Mouse (Mus musculus): ENCODE measurements around the gene Vmn1r23.
"Not testable (repeated sequence)": the region's sequence is repeated elsewhere in the genome, so short reads cannot be mapped to it uniquely, and the experiment has no call there.

Vmn1r23 gene

DNA sequence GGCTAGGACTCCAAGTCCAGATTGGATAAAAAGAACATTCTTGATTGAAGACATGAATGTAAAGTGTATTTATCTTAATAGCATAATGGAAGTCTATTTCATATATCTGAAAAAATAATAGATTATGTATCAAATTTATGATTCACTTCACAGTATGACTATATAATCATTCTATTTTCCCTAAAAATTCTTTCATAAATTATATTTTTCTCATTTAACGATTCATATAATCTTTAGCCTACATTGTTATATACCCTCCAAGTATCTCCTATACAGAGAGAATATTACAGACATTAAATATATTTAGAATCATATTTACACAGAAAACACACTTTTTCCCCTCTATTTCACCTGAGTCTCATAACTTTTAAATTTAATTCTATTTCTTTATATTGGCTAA is at the start of gene Vmn1r23:
Gene Vmn1r23 (minus strand): TSS at position 101 of the 400 bp plus-strand sequence.
- no peak for DNase-seq (ENCODE audit: low spot score in 2 of 2)

GRCm38 (mm10) chr6:57961403-57961802 is 34.8 kb upstream of the Vmn1r23 start, which contains the start of gene Vmn1r24:
Gene Vmn1r24, minus strand, starts transcription at chr6:57961503.
- DNase-seq (ENCODE audit: low spot score in 2 of 2), result not testable (repeated sequence)

GRCm38 (mm10) chr6:57907928-57908327 is 18.7 kb downstream of the Vmn1r23 start, which contains the start of gene Vmn1r22:
Gene Vmn1r22, minus strand, starts transcription at chr6:57908028.
- DNase-seq (ENCODE audit: low spot score in 2 of 2), result no peak

All from thymus, postnatal 10 days (tissue).